Mouse (Mus musculus) left cerebral cortex, adult 8-10 months (tissue): ENCODE results near the gene Prss48. TPM values are rescaled to one million over a fixed set of nuclear protein-coding genes. Genes with fewer than 3 reads are reported as not detected.

Experiments
- DNase-seq, 2 experiments: peaks; one replicate each; pipeline ENCODE4 v3.0.0; 2022; ENCODE audit warnings: low spot score in 2 of 2
- total RNA-seq, 4 experiments: library from RNA; stranded (reverse); gene quantifications; 2 replicates each; pipeline ENCODE4 v1.2.4; 2022

Prss48 gene
- total RNA-seq, 4 experiments from 2014 or later = not detected

GRCm38 (mm10) chr3:85950914-85951313, 51.4 kb downstream of the Prss48 start:
- DNase-seq = no peak

Other genes starting within 250 kb of the Prss48 start
- 1 to 10 TPM; 3.4 to 5.0 (median 3.9) TPM for gene Fam160a1, start 185.2 kb downstream of the Prss48 start, total RNA-seq
- under 1 TPM; 0.33 to 0.78 (median 0.53) TPM for gene Glt28d2, start 115.0 kb downstream of the Prss48 start, total RNA-seq
- 1 to 10 TPM in 2 of 4 experiments, under 1 TPM in 1, not detected in 1; 0.50 to 4.0 (median 1.1) TPM for gene Gm37240, start 115.0 kb downstream of the Prss48 start, total RNA-seq
- 10 to 100 TPM; 14.6 to 19.9 (median 15.8) TPM for gene Sh3d19, start 31.4 kb downstream of the Prss48 start, total RNA-seq
- gene Rps3a1, start 140.2 kb upstream of the Prss48 start, total RNA-seq = 100 to 1,000 TPM; 417 to 460 (median 449) TPM
- gene Lrba, start 222.2 kb upstream of the Prss48 start, total RNA-seq = 10 to 100 TPM; 29.9 to 39.7 (median 34.5) TPM